Mouse (Mus musculus): Measurements from ENCODE around the gene Gm21996.
"Not testable (repeated sequence)": the region's sequence is repeated elsewhere in the genome, so short reads cannot be mapped to it uniquely, and the experiment has no call there.

Gene Gm21996

GRCm38 (mm10) chrY:89745432-89745831 lies at the start of gene Gm21996:
Gene Gm21996, minus strand, starts transcription at chrY:89745532.
- ATAC-seq (ENCODE audit: low TSS enrichment): not testable (repeated sequence)
